In the genomic region with DNA sequence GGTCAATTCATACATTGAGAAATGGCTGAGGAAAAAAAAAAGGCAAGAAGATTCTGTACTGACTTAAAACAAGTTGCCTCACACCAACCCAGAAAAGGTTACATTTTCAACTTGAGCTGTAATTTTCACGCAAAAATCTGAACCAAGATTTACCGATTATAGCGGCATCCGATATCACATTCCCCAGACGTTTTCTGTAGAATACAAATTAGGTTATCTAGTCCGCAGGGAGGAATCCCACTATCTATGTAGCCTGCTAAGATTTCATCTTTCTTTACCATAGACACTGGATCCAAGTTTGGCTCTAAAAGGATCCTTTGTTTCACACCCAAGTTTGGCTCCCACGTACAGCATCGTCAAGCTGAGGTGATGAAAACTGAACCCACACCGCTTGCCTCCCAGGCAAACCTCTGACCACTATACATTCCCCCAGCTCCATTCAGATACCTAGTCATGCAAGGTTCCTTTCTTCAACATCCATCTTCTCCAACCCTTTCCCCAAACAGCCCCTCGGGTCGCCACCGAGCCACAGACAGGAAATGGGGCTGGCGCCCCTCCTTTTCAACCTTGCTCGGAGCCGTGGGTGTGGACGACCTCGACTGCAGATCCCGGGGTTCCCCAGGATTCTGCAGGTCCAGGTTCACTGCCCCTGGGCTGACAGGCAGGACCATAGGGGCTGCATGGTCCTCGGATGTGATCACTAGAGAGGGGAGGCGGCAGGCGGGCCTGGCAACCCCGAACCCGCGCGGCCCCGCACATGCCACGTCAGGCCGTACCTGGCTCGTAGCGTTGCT, we compare ENCODE assay signal across 8 mouse cellular contexts. TPM values are rescaled to one million over a fixed set of nuclear protein-coding genes. Genes with fewer than 3 reads are reported as not detected.
A peak's percentile ranks its signal among the peaks of the same experiment; 100 is the strongest.
DNase-seq lines count a peak whose midpoint lies in the region; ATAC-seq and TF ChIP-seq lines count a peak whose summit lies in the region.

No protein-coding gene starts in this region.

- no peaks in the 10 kb centered on the region for H3K9me3 ChIP-seq in hindbrain, embryonic 11.5 days (ENCODE audit: control insufficient read depth, low read length)

- peak overlapping the region; percentile 93 for H3K4me3 ChIP-seq in layer of hippocampus, adult 2 months
- H3K4me3 ChIP-seq in bone marrow macrophage, adult 2 months (ENCODE audit: insufficient read depth, low read length) = peak overlapping the region; percentile 98
- peak overlapping the region; percentile 87 for H3K4me3 ChIP-seq in hindbrain, embryonic 11.5 days (ENCODE audit: low read depth, low read length)

- no peak for TF ChIP-seq POLR2A in bone marrow macrophage, adult 2 months (IDR thresholded peaks at IDR 0.05; ENCODE audit: borderline replicate concordance, low read depth, low read length)

- TF ChIP-seq CTCF in layer of hippocampus, adult 2 months (conservative IDR thresholded peaks at IDR 0.05) = no peak
- no peak for TF ChIP-seq CTCF in bone marrow macrophage, adult 2 months (IDR thresholded peaks at IDR 0.05; ENCODE audit: low read depth, low read length)

- peak overlapping the region; percentile 65 for H3K9ac ChIP-seq in hindbrain, embryonic 11.5 days (ENCODE audit: low read depth, low read length)

- H3K27ac ChIP-seq in layer of hippocampus, adult 2 months = peak overlapping the region; percentile 93
- no peak overlapping the region for H3K27ac ChIP-seq in bone marrow macrophage, adult 2 months (ENCODE audit: insufficient read depth, low read depth, low read length)
- peak overlapping the region; percentile 83 for H3K27ac ChIP-seq in hindbrain, embryonic 11.5 days (ENCODE audit: low read depth, low read length)

- peaks cover 14% of the 10 kb centered on the region for H3K4me1 ChIP-seq in bone marrow macrophage, adult 2 months (ENCODE audit: control insufficient read depth, insufficient read depth, low read length)
- no peaks in the 10 kb centered on the region; the same call in 1 of the 2 replicates for H3K4me1 ChIP-seq in hindbrain, embryonic 11.5 days (replicated peaks; ENCODE audit: control insufficient read depth, insufficient read depth, low read length)

- peak overlapping the region; percentile 48 for H3K4me2 ChIP-seq in hindbrain, embryonic 11.5 days (replicated peaks; ENCODE audit: low read depth, low read length)

- no peaks in the 10 kb centered on the region for H3K27me3 ChIP-seq in hindbrain, embryonic 11.5 days (ENCODE audit: control insufficient read depth, insufficient read depth, low read length)

- ATAC-seq in hindbrain, embryonic 11.5 days (ENCODE audit: low FRiP score) = no peak; the same call in none of the 2 replicates

- under 1% methylated on average over 30 of the region's 30 CpGs for WGBS in hindbrain, embryonic 11.5 days

- peak in 1 of 2 experiments; percentile 20 for DNase-seq in layer of hippocampus, adult 2 months (ENCODE audit: low spot score in 2 of 2)
- no peak for DNase-seq in layer of hippocampus, adult 9-11 months
- DNase-seq in hindbrain, embryonic 11.5 days (ENCODE audit: low spot score) = peak; percentile 2
- DNase-seq in mesoderm, embryonic 11.5 days (ENCODE audit: low read depth, low spot score) = peak; percentile 4
- DNase-seq in thymus, postnatal 0 days (ENCODE audit: low spot score) = no peak
- no peak for DNase-seq in gastrocnemius, postnatal 4 days (ENCODE audit: low spot score in 2 of 2)
- DNase-seq in adrenal gland, postnatal 10 days = no peak

- H3K36me3 ChIP-seq in hindbrain, embryonic 11.5 days (ENCODE audit: control insufficient read depth, insufficient read depth, low read length) = no peaks in the 10 kb centered on the region

RNA-seq across cellular contexts. Expression of a gene that starts 0.5 kb away (rescaled TPM):
- total RNA-seq in layer of hippocampus, adult 2 months (2021) = 10 to 100 TPM; 18.5 to 19.0 TPM
- polyA plus RNA-seq in bone marrow macrophage, adult 2 months (2012; ENCODE audit: insufficient read depth, insufficient read length, missing spikeins) = 5.6 and 8.1 TPM in 2 replicates
- 32.0 and 38.6 TPM in 2 replicates for polyA plus RNA-seq in hindbrain, embryonic 11.5 days (2014; fragmentation: Nextera tagmentation; extraction: Ambion mirVana)
- 14.8 and 17.6 TPM in 2 replicates for polyA plus RNA-seq in thymus, postnatal 0 days (2015; fragmentation: Nextera tagmentation; extraction: Ambion mirVana)
- 1 to 10 TPM; 4.6 to 4.9 TPM for total RNA-seq in gastrocnemius, postnatal 4 days (2021)
- 10 to 100 TPM; 14.1 to 17.4 TPM for total RNA-seq in adrenal gland, postnatal 10 days (2021)

RNA-seq across cellular contexts. Expression of a gene that starts 0.8 kb away (rescaled TPM):
- total RNA-seq in layer of hippocampus, adult 2 months (2021) = 10 to 100 TPM; 37.6 to 38.0 TPM
- 16.0 and 19.6 TPM in 2 replicates for polyA plus RNA-seq in bone marrow macrophage, adult 2 months (2012; ENCODE audit: insufficient read depth, insufficient read length, missing spikeins)
- polyA plus RNA-seq in hindbrain, embryonic 11.5 days (2014; fragmentation: Nextera tagmentation; extraction: Ambion mirVana) = 23.3 and 25.7 TPM in 2 replicates
- 8.5 and 9.5 TPM in 2 replicates for polyA plus RNA-seq in thymus, postnatal 0 days (2015; fragmentation: Nextera tagmentation; extraction: Ambion mirVana)
- 10 to 100 TPM; 15.6 to 16.2 TPM for total RNA-seq in gastrocnemius, postnatal 4 days (2021)
- total RNA-seq in adrenal gland, postnatal 10 days (2021) = 10 to 100 TPM; 12.6 to 15.8 TPM

RNA-seq across cellular contexts. Expression of a gene that starts 17.7 kb away (rescaled TPM):
- total RNA-seq in layer of hippocampus, adult 2 months (2021) = 1 to 10 TPM; 2.8 to 5.3 TPM
- not detected in 2 replicates for polyA plus RNA-seq in bone marrow macrophage, adult 2 months (2012; ENCODE audit: insufficient read depth, insufficient read length, missing spikeins)
- polyA plus RNA-seq in hindbrain, embryonic 11.5 days (2014; fragmentation: Nextera tagmentation; extraction: Ambion mirVana) = 0.50 and 1.7 TPM in 2 replicates
- 1.4 and 1.5 TPM in 2 replicates for polyA plus RNA-seq in thymus, postnatal 0 days (2015; fragmentation: Nextera tagmentation; extraction: Ambion mirVana)
- total RNA-seq in gastrocnemius, postnatal 4 days (2021) = 1 to 10 TPM; 1.4 to 2.3 TPM
- total RNA-seq in adrenal gland, postnatal 10 days (2021) = 1 to 10 TPM; 1.6 to 2.5 TPM

Comparison
In these comparisons a context has a peak if more than half of its experiments do, and no peak if none do; other contexts are left out.
1. DNase-seq: peak in hindbrain, embryonic 11.5 days (single experiment) and mesoderm, embryonic 11.5 days (single experiment); none in layer of hippocampus, adult 9-11 months (single experiment), thymus, postnatal 0 days (single experiment), gastrocnemius, postnatal 4 days (0 of 2) and adrenal gland, postnatal 10 days (single experiment).
2. Peak in every context shown above with its lines, with median percentiles within 50 percentile points of each other: H3K4me3 ChIP-seq.